Comparison of ENCODE assay signal across 8 mouse cellular contexts in genomic region chr6:124465299-124465698, GRCm38 (mm10). TPM values are rescaled to one million over a fixed set of nuclear protein-coding genes. Genes with fewer than 3 reads are reported as not detected.
DNase-seq lines count a peak whose midpoint lies in the region; ATAC-seq and TF ChIP-seq lines count a peak whose summit lies in the region.

No protein-coding gene starts in this region.

- no peak for DNase-seq in heart, postnatal 14 days
- no peak for DNase-seq in hindbrain, embryonic 14.5 days (ENCODE audit: low spot score)
- no peak for DNase-seq in adrenal gland, adult 8-10 months
- no peak for DNase-seq in embryo, embryonic 10 days (ENCODE audit: low spot score)

- TF ChIP-seq CTCF in cortical plate, adult 2 months (IDR thresholded peaks at IDR 0.05; ENCODE audit: extremely low read depth, insufficient read depth, low read length): no peak

- intact Hi-C loops in heart, postnatal 14 days (cut with DNase I): no loop called here

- H3K27ac ChIP-seq in heart, embryonic 15.5 days: no peak overlapping the region
- peak overlapping the region; percentile 65 for H3K27ac ChIP-seq in cortical plate, adult 2 months (ENCODE audit: insufficient read depth, low read length)
- H3K27ac ChIP-seq in hindbrain, embryonic 14.5 days: peak overlapping the region; percentile 92
- H3K27ac ChIP-seq in midbrain, embryonic 13.5 days: peak overlapping the region; percentile 86

- H3K27me3 ChIP-seq in heart, embryonic 15.5 days: peaks cover 25% of the 10 kb centered on the region
- no peaks in the 10 kb centered on the region for H3K27me3 ChIP-seq in hindbrain, embryonic 14.5 days (ENCODE audit: control insufficient read depth, insufficient read depth, low read length)
- H3K27me3 ChIP-seq in midbrain, embryonic 13.5 days: no peaks in the 10 kb centered on the region

- H3K36me3 ChIP-seq in heart, embryonic 15.5 days: no peaks in the 10 kb centered on the region
- peaks cover 11% of the 10 kb centered on the region for H3K36me3 ChIP-seq in hindbrain, embryonic 14.5 days (replicated peaks; ENCODE audit: control insufficient read depth, insufficient read depth)
- peaks cover 14% of the 10 kb centered on the region; the same call in 1 of the 2 replicates for H3K36me3 ChIP-seq in midbrain, embryonic 13.5 days

- peaks cover 15% of the 10 kb centered on the region for H3K4me1 ChIP-seq in heart, embryonic 15.5 days (replicated peaks)
- peaks cover 7% of the 10 kb centered on the region for H3K4me1 ChIP-seq in cortical plate, adult 2 months (ENCODE audit: control insufficient read depth, insufficient read depth, low read length)
- H3K4me1 ChIP-seq in hindbrain, embryonic 14.5 days (replicated peaks; ENCODE audit: control insufficient read depth, insufficient read depth, low read length): peaks cover 24% of the 10 kb centered on the region
- H3K4me1 ChIP-seq in midbrain, embryonic 13.5 days (replicated peaks): peaks cover 34% of the 10 kb centered on the region

- peak overlapping the region; percentile 49 for H3K4me3 ChIP-seq in heart, embryonic 15.5 days
- H3K4me3 ChIP-seq in cortical plate, adult 2 months (ENCODE audit: insufficient read depth, low read length): peak overlapping the region; percentile 89
- peak overlapping the region; percentile 70 for H3K4me3 ChIP-seq in hindbrain, embryonic 14.5 days (replicated peaks; ENCODE audit: low read length)
- peak overlapping the region; percentile 59 for H3K4me3 ChIP-seq in midbrain, embryonic 13.5 days (replicated peaks)

- WGBS in heart, embryonic 15.5 days: 37% methylated on average over 6 of the region's 6 CpGs
- WGBS in hindbrain, embryonic 14.5 days: 38% methylated on average over 6 of the region's 6 CpGs
- WGBS in midbrain, embryonic 13.5 days: 42% methylated on average over 6 of the region's 6 CpGs

- no peak for ATAC-seq in heart, embryonic 15.5 days (replicated peaks; ENCODE audit: insufficient number of reproducible peaks, insufficient read depth, low FRiP score, low read depth)
- ATAC-seq in hindbrain, embryonic 14.5 days (ENCODE audit: low FRiP score): no peak
- ATAC-seq in midbrain, embryonic 13.5 days: no peak
- ATAC-seq in cerebellum, adult (ENCODE audit: insufficient number of reproducible peaks, low FRiP score, low TSS enrichment): no peak

- peak overlapping the region; percentile 91 for H3K4me2 ChIP-seq in heart, embryonic 15.5 days
- H3K4me2 ChIP-seq in hindbrain, embryonic 14.5 days (replicated peaks): peak overlapping the region; percentile 76
- peak overlapping the region; percentile 75 for H3K4me2 ChIP-seq in midbrain, embryonic 13.5 days (replicated peaks)

- H3K9ac ChIP-seq in heart, embryonic 15.5 days: 0 out of 2 replicates have a peak overlapping the region, but pooled peaks have one; percentile 47
- peak overlapping the region; percentile 90 for H3K9ac ChIP-seq in hindbrain, embryonic 14.5 days
- H3K9ac ChIP-seq in midbrain, embryonic 13.5 days (replicated peaks): peak overlapping the region; percentile 84

- no peaks in the 10 kb centered on the region for H3K9me3 ChIP-seq in heart, embryonic 15.5 days (replicated peaks)
- no peaks in the 10 kb centered on the region for H3K9me3 ChIP-seq in hindbrain, embryonic 14.5 days (ENCODE audit: control insufficient read depth, low read length)
- no peaks in the 10 kb centered on the region for H3K9me3 ChIP-seq in midbrain, embryonic 13.5 days

- TF ChIP-seq POLR2A in cortical plate, adult 2 months (IDR thresholded peaks at IDR 0.05; ENCODE audit: extremely low read depth, insufficient read depth, low read length): no peak

RNA-seq across cellular contexts. Expression of gene Clstn3, which starts 0.7 kb away (rescaled TPM):
- 0.73 and 1.5 TPM in 2 replicates for polyA plus RNA-seq in heart, embryonic 15.5 days (2015; fragmentation: Nextera tagmentation; extraction: Ambion mirVana)
- 1 to 10 TPM in 1 of 2 experiments, under 1 TPM in 1; 0.24 to 1.5 TPM for total RNA-seq in heart, postnatal 14 days (2021)
- 280 TPM in 2 replicates for polyA plus RNA-seq in cortical plate, adult 2 months (2012; rRNA removed)
- 94.2 and 110 TPM in 2 replicates for polyA plus RNA-seq in hindbrain, embryonic 14.5 days (2014; fragmentation: Nextera tagmentation; extraction: Ambion mirVana)
- 68.2 and 72.8 TPM in 2 replicates for polyA plus RNA-seq in midbrain, embryonic 13.5 days (2015; fragmentation: Nextera tagmentation; extraction: Ambion mirVana)
- total RNA-seq in adrenal gland, adult 8-10 months (2022): 10 to 100 TPM; 55.0 to 89.1 (median 73.7) TPM

RNA-seq across cellular contexts. Expression of gene C1rl, which starts 27.6 kb away (rescaled TPM):
- polyA plus RNA-seq in heart, embryonic 15.5 days (2015; fragmentation: Nextera tagmentation; extraction: Ambion mirVana): 0.42 and 0.56 TPM in 2 replicates
- total RNA-seq in heart, postnatal 14 days (2021): 1 to 10 TPM in 1 of 2 experiments, under 1 TPM in 1; 0.90 to 1.1 TPM
- polyA plus RNA-seq in cortical plate, adult 2 months (2012; rRNA removed): 0.19 and 0.38 TPM in 2 replicates
- 0.31 and 0.46 TPM in 2 replicates for polyA plus RNA-seq in hindbrain, embryonic 14.5 days (2014; fragmentation: Nextera tagmentation; extraction: Ambion mirVana)
- 0.10 and 0.15 TPM in 2 replicates for polyA plus RNA-seq in midbrain, embryonic 13.5 days (2015; fragmentation: Nextera tagmentation; extraction: Ambion mirVana)
- 10 to 100 TPM; 28.1 to 44.4 (median 34.4) TPM for total RNA-seq in adrenal gland, adult 8-10 months (2022)

RNA-seq across cellular contexts. Expression of gene C1ra, which starts 46.9 kb away (rescaled TPM):
- 1.5 and 2.0 TPM in 2 replicates for polyA plus RNA-seq in heart, embryonic 15.5 days (2015; fragmentation: Nextera tagmentation; extraction: Ambion mirVana)
- total RNA-seq in heart, postnatal 14 days (2021): 10 to 100 TPM in 1 of 2 experiments, 1 to 10 TPM in 1; 8.8 to 10.8 TPM
- 2.1 TPM in 2 replicates for polyA plus RNA-seq in cortical plate, adult 2 months (2012; rRNA removed)
- polyA plus RNA-seq in hindbrain, embryonic 14.5 days (2014; fragmentation: Nextera tagmentation; extraction: Ambion mirVana): 0.20 and 0.26 TPM in 2 replicates
- polyA plus RNA-seq in midbrain, embryonic 13.5 days (2015; fragmentation: Nextera tagmentation; extraction: Ambion mirVana): 0.12 TPM in 1 of 2 replicates, not detected in the other
- 100 to 1,000 TPM in 2 of 4 experiments, 10 to 100 TPM in 2; 48.6 to 131 (median 88.7) TPM for total RNA-seq in adrenal gland, adult 8-10 months (2022)

RNA-seq across cellular contexts. Expression of gene Pex5, which starts 50.4 kb away (rescaled TPM):
- polyA plus RNA-seq in heart, embryonic 15.5 days (2015; fragmentation: Nextera tagmentation; extraction: Ambion mirVana): 24.9 and 30.9 TPM in 2 replicates
- total RNA-seq in heart, postnatal 14 days (2021): 10 to 100 TPM; 26.9 to 27.4 TPM
- 53.7 and 60.7 TPM in 2 replicates for polyA plus RNA-seq in cortical plate, adult 2 months (2012; rRNA removed)
- 51.7 and 58.6 TPM in 2 replicates for polyA plus RNA-seq in hindbrain, embryonic 14.5 days (2014; fragmentation: Nextera tagmentation; extraction: Ambion mirVana)
- 74.9 and 78.0 TPM in 2 replicates for polyA plus RNA-seq in midbrain, embryonic 13.5 days (2015; fragmentation: Nextera tagmentation; extraction: Ambion mirVana)
- 10 to 100 TPM; 62.0 to 95.7 (median 82.8) TPM for total RNA-seq in adrenal gland, adult 8-10 months (2022)

Comparison
In these comparisons a context has a peak if more than half of its experiments do, and no peak if none do; other contexts are left out.
1. RNA of gene Clstn3, which starts 0.7 kb away (polyA plus RNA-seq): 280 TPM in cortical plate, adult 2 months, 94.2 to 110 TPM in hindbrain, embryonic 14.5 days and 68.2 to 72.8 TPM in midbrain, embryonic 13.5 days; 0.73 to 1.5 TPM in heart, embryonic 15.5 days; every median in the first group is over 10 times any median in the second.
2. Peak in every context shown above with its lines, with median percentiles within 50 percentile points of each other: H3K4me2 ChIP-seq, H3K4me3 ChIP-seq and H3K9ac ChIP-seq.